Mouse (Mus musculus): ENCODE measurements around the gene Slc9a3r1.

GRCm38 (mm10) chr11:115157933-115158719 is 5.0 kb upstream of the Slc9a3r1 start:
- TF ChIP-seq CTCF (IDR thresholded peaks at IDR 0.05; ENCODE audit: low read depth, low read length) (no peak), POLR2A (IDR thresholded peaks at IDR 0.05; ENCODE audit: extremely low read depth, insufficient read depth, low read length) (no peak)
